In the genomic region with DNA sequence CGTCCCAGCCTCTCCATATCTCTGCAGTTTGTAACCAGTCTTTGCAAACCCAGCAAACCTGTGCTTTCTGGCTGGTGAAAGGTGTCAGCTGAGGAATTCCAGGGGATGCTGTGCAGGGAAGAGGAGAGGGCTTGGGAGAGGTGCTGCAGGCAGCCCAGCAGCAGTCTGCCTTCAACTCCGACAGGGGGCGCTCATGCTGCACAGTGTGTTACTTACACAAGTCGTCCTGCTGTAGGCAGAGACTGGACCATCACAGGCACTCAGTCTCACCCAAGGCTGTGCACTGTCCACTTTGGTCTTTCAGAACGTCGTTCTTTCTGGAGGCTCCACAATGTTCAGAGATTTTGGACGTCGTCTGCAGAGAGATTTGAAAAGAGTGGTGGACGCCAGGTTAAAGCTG, we compare ENCODE assay signal across 9 mouse cellular contexts.
DNase-seq lines count a peak whose midpoint lies in the region; ATAC-seq lines count a peak whose summit lies in the region.
"Had no signal": no experiment of that assay in that cellular context is flagged by ENCODE, and none has a peak within 500 bp of the region (broad histone marks: within the 10 kb centered on the region; RNA-seq: fewer than 3 reads in every experiment).

No protein-coding gene starts in this region.

- WGBS in forebrain, embryonic 13.5 days: 59% methylated on average over 9 of the region's 9 CpGs
- 59% methylated on average over 9 of the region's 9 CpGs for WGBS in neural tube, embryonic 13.5 days

- no peak overlapping the region for H3K9ac ChIP-seq in forebrain, embryonic 13.5 days
- H3K9ac ChIP-seq in neural tube, embryonic 13.5 days: no peak overlapping the region

- no peaks in the 10 kb centered on the region for H3K27me3 ChIP-seq in forebrain, embryonic 13.5 days
- H3K27me3 ChIP-seq in neural tube, embryonic 13.5 days: no peaks in the 10 kb centered on the region
- H3K27me3 ChIP-seq: megakaryocyte, embryonic 14.5 days had no signal

- no peak overlapping the region for H3K27ac ChIP-seq in forebrain, embryonic 13.5 days
- no peak overlapping the region for H3K27ac ChIP-seq in neural tube, embryonic 13.5 days (replicated peaks)

- ATAC-seq in CD4-positive, CD25-positive, alpha-beta regulatory T cell, adult 4 months: no peak
- peak; percentile 53; the same call in 1 of the 2 replicates for ATAC-seq in forebrain, embryonic 13.5 days
- ATAC-seq in neural tube, embryonic 13.5 days (ENCODE audit: low read depth): peak; percentile 76; the same call in 1 of the 2 replicates

- H3K4me2 ChIP-seq in forebrain, embryonic 13.5 days: no peak overlapping the region
- H3K4me2 ChIP-seq in neural tube, embryonic 13.5 days: no peak overlapping the region

- H3K4me3 ChIP-seq in forebrain, embryonic 13.5 days: no peak overlapping the region
- no peak overlapping the region for H3K4me3 ChIP-seq in neural tube, embryonic 13.5 days
- H3K4me3 ChIP-seq: megakaryocyte, embryonic 14.5 days had no signal

- DNase-seq in CD4-positive, CD25-positive, alpha-beta regulatory T cell, adult 2 months (ENCODE audit: low read depth, low spot score): peak; percentile 7
- DNase-seq in urinary bladder, postnatal 14 days (ENCODE audit: low spot score): peak; percentile 38
- DNase-seq in urinary bladder, adult 18-20 months (ENCODE audit: low spot score in 2 of 2): no peak
- DNase-seq in layer of hippocampus, postnatal 10 days (ENCODE audit: low spot score in 2 of 2): peak; percentile 77 to 78
- peak; percentile 9 to 11 for DNase-seq in thymus, postnatal 36 days

- H3K9me3 ChIP-seq in forebrain, embryonic 13.5 days (replicated peaks): no peaks in the 10 kb centered on the region
- H3K9me3 ChIP-seq in neural tube, embryonic 13.5 days: no peaks in the 10 kb centered on the region
- H3K9me3 ChIP-seq: megakaryocyte, embryonic 14.5 days had no signal

- H3K4me1 ChIP-seq in forebrain, embryonic 13.5 days: no peaks in the 10 kb centered on the region
- H3K4me1 ChIP-seq in neural tube, embryonic 13.5 days (replicated peaks): no peaks in the 10 kb centered on the region; the same call in 1 of the 2 replicates
- H3K4me1 ChIP-seq: megakaryocyte, embryonic 14.5 days had no signal

- no peaks in the 10 kb centered on the region for H3K36me3 ChIP-seq in forebrain, embryonic 13.5 days (ENCODE audit: poor library complexity, severe bottlenecking)
- H3K36me3 ChIP-seq in neural tube, embryonic 13.5 days: no peaks in the 10 kb centered on the region

Comparison
In these comparisons a context has a peak if more than half of its experiments do, and no peak if none do; other contexts are left out.
1. DNase-seq: peak in CD4-positive, CD25-positive, alpha-beta regulatory T cell, adult 2 months (single experiment), urinary bladder, postnatal 14 days (single experiment), layer of hippocampus, postnatal 10 days (2 of 2) and thymus, postnatal 36 days (2 of 2); none in urinary bladder, adult 18-20 months (0 of 2).